Mouse (Mus musculus) E14TG2a.4 (cell line): ENCODE measurements around the gene Wwc1.

Experiments
- H3K27me3 ChIP-seq: 2 replicates; pipeline ENCODE4 v1.6.1; 2014; ENCODE audit warnings: low read length, control low read depth; ENCODE audit not compliant: insufficient read depth
- H3K36me3 ChIP-seq: 2 replicates; pipeline ENCODE4 v1.6.1; 2014; ENCODE audit warnings: low read length, control low read depth; ENCODE audit not compliant: insufficient read depth
- H3K4me1 ChIP-seq: replicated peaks from 2 replicates; pipeline ENCODE4 v1.6.1; 2014; ENCODE audit warnings: low read depth, low read length, control low read depth
- H3K4me3 ChIP-seq: replicated peaks from 2 replicates; pipeline ENCODE4 v1.5.1; 2014; ENCODE audit warnings: mild to moderate bottlenecking, low read length
- H3K9me3 ChIP-seq: 2 replicates; pipeline ENCODE4 v1.6.1; 2014; ENCODE audit warnings: low read length, control low read depth
- CTCF ChIP-seq: conservative IDR thresholded peaks from 2 replicates; pipeline ENCODE4 v1.5.1; 2014; ENCODE audit warnings: low read length
- NANOG ChIP-seq: IDR thresholded peaks from 2 replicates; pipeline ENCODE4 v1.6.1; 2014; ENCODE audit warnings: borderline replicate concordance, low read length, mixed read lengths
- POU5F1 ChIP-seq: IDR thresholded peaks from 2 replicates; pipeline ENCODE4 v1.6.1; 2014; ENCODE audit warnings: low read length, borderline replicate concordance

The Wwc1 gene

GRCm38 (mm10) chr11:35980411-35980917 is at the start of gene Wwc1:
TSS of gene Wwc1 (minus strand) at chr11:35980527.
- H3K4me1 ChIP-seq: peaks cover 66% of the 10 kb centered on the region
- H3K36me3 ChIP-seq: no peaks in the 10 kb centered on the region; the same call in 1 of the 2 replicates
- H3K9me3 ChIP-seq: no peaks in the 10 kb centered on the region
- TF ChIP-seq CTCF (no peak), NANOG (no peak), POU5F1 (no peak)
- peaks cover 51% of the 10 kb centered on the region for H3K27me3 ChIP-seq
- peak within 1 kb of the TSS; percentile 89 for H3K4me3 ChIP-seq

GRCm38 (mm10) chr11:36020009-36020408 is 39.7 kb upstream of the Wwc1 start:
- H3K27me3 ChIP-seq: peaks cover 16% of the 10 kb centered on the region; the same call in 1 of the 2 replicates
- no peaks in the 10 kb centered on the region for H3K9me3 ChIP-seq
- no peaks in the 10 kb centered on the region for H3K4me1 ChIP-seq
- H3K4me3 ChIP-seq: no peak overlapping the region
- H3K36me3 ChIP-seq: no peaks in the 10 kb centered on the region
- no peak for TF ChIP-seq CTCF
- no peak for TF ChIP-seq NANOG
- TF ChIP-seq POU5F1: no peak

GRCm38 (mm10) chr11:36013179-36013578 is 32.9 kb upstream of the Wwc1 start:
- Histone ChIP-seq H3K27me3 (peaks cover 15% of the 10 kb centered on the region), H3K4me3 (no peak overlapping the region), H3K9me3 (no peaks in the 10 kb centered on the region), H3K36me3 (no peaks in the 10 kb centered on the region), H3K4me1 (peaks cover 6% of the 10 kb centered on the region)
- TF ChIP-seq POU5F1 (no peak), NANOG (no peak), CTCF (no peak)

- TF ChIP-seq POU5F1 (no peak), NANOG (no peak), CTCF (no peak)
- peaks cover 19% of the 10 kb centered on the region for H3K4me1 ChIP-seq
- H3K9me3 ChIP-seq: no peaks in the 10 kb centered on the region
- no peaks in the 10 kb centered on the region for H3K36me3 ChIP-seq
- H3K27me3 ChIP-seq: peaks cover 22% of the 10 kb centered on the region
- H3K4me3 ChIP-seq: no peak overlapping the region
Observed at GRCm38 (mm10) chr11:36009281-36010208, 29.2 kb upstream of the Wwc1 start.

GRCm38 (mm10) chr11:36002900-36003299 is 22.6 kb upstream of the Wwc1 start:
- no peaks in the 10 kb centered on the region for H3K9me3 ChIP-seq
- no peaks in the 10 kb centered on the region for H3K36me3 ChIP-seq
- peaks cover 36% of the 10 kb centered on the region for H3K4me1 ChIP-seq
- H3K4me3 ChIP-seq: no peak overlapping the region
- peaks cover 38% of the 10 kb centered on the region for H3K27me3 ChIP-seq
- TF ChIP-seq NANOG (no peak), POU5F1 (no peak), CTCF (no peak)

GRCm38 (mm10) chr11:36001282-36001970 is 21.1 kb upstream of the Wwc1 start:
- TF ChIP-seq NANOG (no peak), POU5F1 (no peak), CTCF (peak; percentile 78)
- Histone ChIP-seq H3K4me1 (peaks cover 33% of the 10 kb centered on the region), H3K9me3 (no peaks in the 10 kb centered on the region), H3K36me3 (no peaks in the 10 kb centered on the region), H3K4me3 (peak overlapping the region; percentile 39), H3K27me3 (peaks cover 34% of the 10 kb centered on the region)

GRCm38 (mm10) chr11:36000585-36001281 is 20.4 kb upstream of the Wwc1 start:
- 0 out of 2 replicates have a peak overlapping the region, but pooled peaks have one; percentile 39 for H3K4me3 ChIP-seq
- peaks cover 33% of the 10 kb centered on the region for H3K4me1 ChIP-seq
- no peaks in the 10 kb centered on the region for H3K36me3 ChIP-seq
- peaks cover 34% of the 10 kb centered on the region for H3K27me3 ChIP-seq
- no peak for TF ChIP-seq POU5F1
- no peak for TF ChIP-seq CTCF
- TF ChIP-seq NANOG: no peak
- H3K9me3 ChIP-seq: no peaks in the 10 kb centered on the region
